Mouse (Mus musculus): ENCODE results near the gene Cdh23.

DNA sequence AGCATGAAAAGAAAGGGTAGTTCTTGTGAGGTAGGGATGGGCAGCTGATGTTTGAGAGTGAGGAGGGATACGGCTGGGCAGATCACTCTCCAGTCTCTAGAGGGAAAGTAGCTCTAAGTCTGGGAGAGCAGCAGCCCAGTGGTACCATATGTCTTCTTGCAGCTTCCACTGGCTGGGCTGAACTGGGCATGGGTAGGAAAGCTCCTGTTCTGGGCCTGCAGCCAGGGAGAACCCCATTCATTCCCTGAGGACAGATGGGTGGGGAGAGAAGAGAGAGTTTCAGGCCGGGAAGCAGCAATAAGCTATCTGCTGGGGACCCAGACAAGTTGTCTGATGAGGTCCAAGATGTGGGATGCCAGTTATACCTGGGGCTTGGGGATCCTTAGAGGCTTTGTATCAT is 326.2 kb downstream of the Cdh23 start:
- TF ChIP-seq CTCF (IDR thresholded peaks at IDR 0.05; ENCODE audit: insufficient read depth, low read depth, low read length) (no peak), POLR2A (IDR thresholded peaks at IDR 0.05; ENCODE audit: insufficient read depth, low read depth, low read length) (no peak)
